Mouse (Mus musculus): ENCODE measurements around the gene Cdh4. TPM values are rescaled to one million over a fixed set of nuclear protein-coding genes. Genes with fewer than 3 reads are reported as not detected.

Cdh4 gene
- total RNA-seq, 4 experiments from 2014 or later = 7.0 to 25.5 (median 13.8) TPM

DNA sequence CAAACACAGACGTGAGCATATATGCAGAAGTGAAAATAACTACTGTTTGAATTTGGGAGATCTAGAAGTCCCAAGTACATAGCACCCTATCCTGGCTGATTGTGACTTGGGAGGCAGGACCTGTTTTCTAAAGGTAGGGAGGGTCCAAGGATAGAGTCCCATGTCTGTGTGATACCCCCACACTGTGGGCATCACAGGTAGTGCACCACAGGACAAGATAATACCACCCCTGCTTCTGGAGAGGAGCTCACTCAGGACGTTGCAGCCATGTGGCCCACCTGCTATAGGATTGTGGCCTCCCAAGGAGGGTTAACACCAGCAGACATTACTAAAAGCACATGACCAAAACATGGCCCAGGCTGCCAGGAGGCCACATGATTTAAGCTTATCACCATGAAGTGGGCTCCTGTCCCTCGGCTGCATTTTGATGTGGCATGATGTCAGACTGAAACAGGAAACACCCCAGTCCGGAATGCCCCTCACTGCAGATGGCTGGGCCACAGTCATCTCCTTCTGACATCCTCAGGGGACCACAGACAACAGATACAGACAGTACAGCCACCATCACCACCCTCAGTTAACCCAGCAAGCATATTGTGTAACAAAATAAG lies 280.6 kb downstream of the Cdh4 start:
- no peak for DNase-seq (ENCODE audit: low spot score in 2 of 2)

DNA sequence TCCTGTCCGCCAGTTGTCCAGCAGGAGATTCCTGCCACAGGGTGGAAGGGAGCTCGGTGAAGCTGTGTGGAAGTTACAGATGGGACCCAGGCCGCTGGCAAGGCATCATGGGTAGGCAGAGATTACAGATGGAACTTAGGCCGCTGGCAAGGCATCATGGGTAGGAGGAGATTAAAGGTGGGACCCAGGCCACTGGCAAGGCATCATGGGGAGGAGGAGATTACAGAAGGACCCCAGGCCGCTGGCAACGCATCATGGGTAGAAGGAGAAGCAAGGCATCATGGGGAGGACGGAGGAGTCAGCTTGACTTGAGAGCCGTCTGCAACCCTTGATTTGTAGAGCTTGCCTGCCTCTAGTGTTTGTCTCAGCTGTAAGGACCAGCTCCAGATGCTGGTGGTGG lies 281.2 kb downstream of the Cdh4 start:
- DNase-seq (ENCODE audit: low spot score in 2 of 2) = no peak

DNA sequence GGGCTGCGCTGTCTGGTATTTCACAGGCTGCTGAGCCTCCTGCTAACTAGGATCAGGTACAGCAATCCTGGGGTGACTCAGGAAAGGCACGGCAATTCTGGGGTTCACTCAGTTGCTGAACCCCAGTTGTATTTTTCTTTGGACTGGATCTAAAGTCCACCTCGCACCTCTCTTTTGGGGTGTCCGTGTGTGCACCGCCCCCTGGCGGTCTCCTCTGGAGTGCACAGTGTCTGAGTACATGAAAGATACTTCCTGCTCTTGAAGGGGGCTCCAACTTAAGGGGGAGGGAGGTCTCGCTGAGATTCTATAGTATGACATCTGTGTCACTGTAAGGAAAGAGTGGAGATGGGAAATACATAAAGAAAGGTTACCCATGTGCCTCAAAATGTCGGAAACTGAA lies 286.8 kb downstream of the Cdh4 start:
- DNase-seq (ENCODE audit: low spot score in 2 of 2) = no peak

DNA sequence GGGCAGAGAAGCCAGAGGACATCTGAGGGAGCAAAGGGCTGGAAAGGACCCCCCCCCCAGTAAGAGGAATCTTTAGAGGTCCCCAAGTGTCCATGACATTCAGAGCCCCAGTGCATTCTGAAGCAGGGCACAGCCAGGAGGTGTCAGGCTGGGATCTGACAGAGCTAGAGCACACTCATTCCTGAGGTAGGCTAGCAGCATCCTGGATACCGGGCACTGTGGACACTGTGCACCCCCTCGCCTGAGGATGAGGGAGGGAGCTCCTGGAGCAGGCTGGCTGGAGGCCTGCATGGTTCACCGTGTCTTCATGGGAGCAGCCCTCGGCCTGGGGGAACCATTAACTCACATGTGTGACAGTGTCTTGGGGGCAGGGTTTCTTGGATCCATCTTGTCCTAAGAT lies 287.6 kb downstream of the Cdh4 start:
- no peak for DNase-seq (ENCODE audit: low spot score in 2 of 2)

DNA sequence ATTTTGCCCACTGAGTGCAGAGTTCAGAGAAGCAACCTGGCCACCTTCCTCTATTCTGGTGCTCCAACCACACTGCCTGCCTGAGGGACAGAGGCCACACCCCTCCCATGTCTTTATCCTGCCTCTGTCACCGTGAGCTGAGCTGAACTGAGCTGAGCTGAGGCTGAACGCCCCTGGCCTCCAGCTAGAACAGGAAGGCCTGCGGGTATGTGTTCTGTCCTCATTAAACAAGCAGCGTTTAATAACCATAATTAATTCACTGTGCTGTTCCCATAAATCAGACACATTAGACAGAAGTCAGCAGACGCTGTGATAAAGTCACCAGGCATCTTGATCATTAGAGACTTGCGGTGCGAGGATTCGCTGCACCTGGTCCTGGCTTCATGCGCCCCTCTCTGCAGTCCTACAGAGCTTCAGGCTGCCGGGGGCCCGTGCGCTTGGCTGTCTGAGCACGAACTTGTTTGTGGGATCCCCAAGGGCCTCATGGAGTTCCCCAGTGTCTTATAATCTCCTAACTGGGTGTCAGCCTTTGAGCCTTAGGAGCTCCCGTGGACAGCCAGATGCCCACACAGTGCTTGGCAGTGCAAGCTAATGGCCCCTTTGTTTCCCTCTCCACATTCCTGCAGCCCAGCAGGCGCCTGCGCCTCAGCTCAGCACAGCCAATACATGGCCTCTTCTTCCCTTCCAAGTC lies 291.1 kb downstream of the Cdh4 start:
- no peak for DNase-seq (ENCODE audit: low spot score in 2 of 2)

DNA sequence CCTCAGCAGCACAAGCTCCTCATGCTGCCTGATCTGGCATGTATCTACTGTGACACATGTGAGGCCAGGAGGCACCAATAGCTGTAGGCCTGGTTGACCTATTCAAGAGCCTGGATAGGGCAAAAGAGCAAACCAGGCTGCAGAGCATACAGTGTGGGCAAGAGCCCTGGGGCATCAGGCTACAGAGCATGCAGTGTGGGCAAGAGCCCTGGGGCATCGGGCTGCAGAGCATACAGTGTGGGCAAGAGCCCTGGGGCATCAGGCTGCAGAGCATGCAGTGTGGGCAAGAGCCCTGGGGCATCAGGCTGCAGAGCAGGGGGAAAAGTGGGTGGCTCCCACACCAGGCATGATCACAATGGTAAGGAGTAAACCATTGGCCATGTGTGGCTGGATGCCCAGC lies 300.2 kb downstream of the Cdh4 start:
- DNase-seq (ENCODE audit: low spot score in 2 of 2) = no peak

DNA sequence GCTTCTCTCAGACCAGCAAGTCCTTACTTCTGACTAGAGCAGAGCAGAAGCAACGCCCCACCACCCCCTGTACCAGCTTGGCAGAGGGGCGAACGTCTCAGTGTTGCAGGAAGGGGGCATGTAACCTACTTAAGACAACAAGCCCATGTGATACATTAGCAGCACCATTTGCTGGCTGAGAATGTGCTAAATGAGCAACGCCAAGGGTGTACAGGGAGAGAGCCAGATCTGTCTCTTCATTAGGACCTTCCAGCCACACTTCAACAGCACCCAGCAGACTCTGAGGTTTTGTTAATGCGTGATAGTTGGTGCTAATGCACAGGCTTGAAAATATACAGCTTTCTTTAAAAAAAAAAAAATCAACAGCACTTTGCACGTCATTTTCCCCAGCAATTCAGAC lies 300.6 kb downstream of the Cdh4 start:
- no peak for DNase-seq (ENCODE audit: low spot score in 2 of 2)

DNA sequence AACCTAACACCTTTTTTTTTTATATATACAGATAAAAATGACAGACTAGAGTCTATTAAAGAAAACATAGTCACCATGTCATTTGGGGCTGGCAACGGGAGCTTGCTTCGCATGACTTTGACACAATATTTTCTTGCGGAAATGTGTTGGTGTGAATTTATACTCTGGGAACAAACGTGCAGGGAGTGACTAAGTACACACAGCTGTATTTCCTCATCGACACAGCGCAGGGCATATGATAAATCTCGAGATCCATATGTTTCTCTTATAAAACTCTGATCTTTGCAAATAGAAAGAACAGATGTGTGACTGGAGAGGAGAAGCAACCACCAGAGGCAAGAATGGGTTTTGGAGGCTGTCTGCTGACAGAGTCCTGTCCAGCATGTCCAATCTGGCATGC lies 304.3 kb downstream of the Cdh4 start:
- no peak for DNase-seq (ENCODE audit: low spot score in 2 of 2)

DNA sequence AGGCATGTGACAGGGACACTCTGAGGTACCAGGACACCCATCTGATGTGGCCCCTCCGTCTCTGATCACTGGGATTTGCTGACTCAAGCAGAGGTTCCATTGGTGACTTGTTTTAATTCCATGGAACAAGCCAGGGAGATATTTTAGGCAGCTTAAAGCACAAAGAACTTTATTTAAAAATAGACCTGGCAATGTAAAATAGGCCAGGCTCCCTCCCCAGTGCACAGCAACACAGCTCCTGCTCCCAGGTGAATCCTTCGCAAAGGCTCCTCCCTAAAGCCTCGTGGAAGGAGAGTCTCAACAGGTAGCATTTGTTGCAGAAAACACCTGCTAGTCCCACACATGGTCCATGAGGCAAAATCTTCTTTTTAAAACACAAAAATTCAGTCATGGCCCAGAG lies 307.2 kb downstream of the Cdh4 start:
- no peak for DNase-seq (ENCODE audit: low spot score in 2 of 2)

DNA sequence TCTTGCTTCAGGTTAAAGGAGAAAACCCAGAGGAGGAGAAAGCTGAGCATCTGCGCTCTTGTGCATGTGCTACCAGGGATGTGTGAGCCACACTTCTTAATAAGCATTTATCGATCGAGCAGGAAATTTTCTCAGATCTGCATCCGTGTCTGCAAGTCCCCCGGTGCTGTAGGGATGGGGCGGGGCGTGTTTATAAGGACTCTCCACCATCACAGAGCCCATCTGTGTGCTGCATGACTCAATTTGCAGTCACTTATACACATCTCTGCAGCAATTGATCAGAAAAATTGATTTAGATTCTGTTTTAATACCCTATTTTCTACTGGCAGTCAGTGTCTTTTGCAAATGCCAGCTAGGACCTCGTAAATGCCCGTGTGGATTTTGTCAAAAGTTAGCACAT lies 311.6 kb downstream of the Cdh4 start:
- DNase-seq (ENCODE audit: low spot score in 2 of 2) = no peak

DNA sequence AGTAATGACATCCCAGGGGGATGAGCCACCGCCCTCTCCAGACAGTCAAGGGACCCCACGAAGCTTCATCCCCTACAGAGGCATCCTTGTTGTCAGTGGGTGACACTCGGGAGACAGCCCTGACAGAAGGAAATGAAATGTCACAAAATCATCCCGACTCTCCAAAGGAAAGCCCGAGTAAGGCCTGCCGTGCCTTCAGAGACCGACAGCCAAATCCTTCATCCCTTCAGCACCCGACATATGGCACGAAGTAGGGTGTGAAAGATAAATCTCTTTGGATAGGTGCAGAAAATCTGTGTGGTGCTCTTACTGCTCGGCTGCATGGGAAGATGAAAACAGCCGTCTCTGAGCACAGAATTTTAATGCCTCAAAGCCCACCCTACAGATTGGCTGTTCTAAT lies 312.5 kb downstream of the Cdh4 start:
- DNase-seq (ENCODE audit: low spot score in 2 of 2) = no peak

DNA sequence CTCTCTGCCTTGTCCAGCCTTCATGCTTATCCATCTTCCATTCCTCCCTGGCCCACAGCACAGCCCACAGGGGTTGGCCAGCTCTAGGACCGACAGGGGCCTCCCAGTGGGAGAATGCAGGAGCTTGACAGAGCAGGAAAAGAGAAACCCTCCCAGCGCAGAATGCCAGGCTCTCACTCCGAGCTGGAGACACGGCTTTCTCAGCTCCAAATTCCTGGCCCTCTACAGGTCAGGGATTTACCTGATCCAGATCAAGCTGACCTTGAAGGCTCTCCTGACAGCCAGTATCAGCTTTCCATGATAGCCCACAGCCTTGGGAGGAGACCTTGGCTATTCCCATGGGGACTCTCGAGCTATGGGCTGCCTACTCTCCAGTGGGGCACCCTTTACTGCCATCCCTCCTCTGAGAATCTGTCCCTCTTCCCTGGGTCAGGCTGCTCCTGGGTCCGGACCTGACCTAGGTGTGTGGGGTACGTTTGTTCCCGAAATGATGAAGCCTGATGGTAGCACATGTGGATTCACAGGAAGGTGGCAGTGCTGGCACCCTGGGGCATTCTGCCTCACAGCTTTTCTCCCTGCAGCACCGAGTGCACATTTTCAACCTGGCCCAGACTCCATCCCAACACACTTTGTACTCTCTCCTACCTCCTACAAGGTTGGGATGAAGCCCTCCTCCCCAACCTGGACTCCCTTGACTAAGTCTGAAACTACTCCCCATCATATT lies 319.6 kb downstream of the Cdh4 start:
- no peak for DNase-seq (ENCODE audit: low spot score in 2 of 2)

DNA sequence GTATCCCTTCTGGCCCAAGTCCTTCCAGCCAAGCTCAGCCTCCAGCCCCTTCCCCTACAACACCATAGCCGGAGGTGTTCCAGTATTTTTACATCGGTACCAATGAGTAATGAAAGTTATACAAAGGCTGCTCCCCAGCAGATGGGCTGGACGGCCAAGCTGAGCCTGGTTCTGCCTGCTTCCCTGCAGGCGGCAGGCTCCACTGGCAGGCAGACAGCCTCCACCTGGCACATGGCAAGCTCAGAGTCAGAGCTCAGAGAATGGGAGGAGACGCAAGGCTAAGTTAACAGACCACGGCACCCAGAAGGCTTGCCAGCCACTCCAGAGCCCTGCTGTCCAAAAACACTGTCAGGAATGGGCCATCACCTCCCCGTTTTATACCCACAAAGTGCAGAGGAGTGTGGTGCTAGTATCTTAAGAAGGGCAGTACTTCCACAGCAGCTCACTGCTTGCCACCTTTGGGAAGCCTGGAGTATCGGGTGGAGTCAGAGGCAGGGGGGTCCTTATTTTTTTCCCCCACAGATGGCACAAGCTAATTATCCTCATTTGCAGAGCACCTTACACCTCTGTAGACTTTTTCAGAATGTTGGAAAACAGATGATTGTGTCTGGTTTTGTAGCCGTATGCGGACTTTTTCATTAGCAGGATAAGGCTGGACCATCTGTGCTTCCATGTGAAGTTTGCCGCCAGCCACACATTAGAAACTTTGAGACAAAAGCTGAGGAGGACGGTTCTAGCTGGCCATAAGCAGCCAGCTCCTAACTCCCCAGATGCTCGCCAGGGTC lies 320.5 kb downstream of the Cdh4 start:
- DNase-seq (ENCODE audit: low spot score in 2 of 2) = no peak

DNA sequence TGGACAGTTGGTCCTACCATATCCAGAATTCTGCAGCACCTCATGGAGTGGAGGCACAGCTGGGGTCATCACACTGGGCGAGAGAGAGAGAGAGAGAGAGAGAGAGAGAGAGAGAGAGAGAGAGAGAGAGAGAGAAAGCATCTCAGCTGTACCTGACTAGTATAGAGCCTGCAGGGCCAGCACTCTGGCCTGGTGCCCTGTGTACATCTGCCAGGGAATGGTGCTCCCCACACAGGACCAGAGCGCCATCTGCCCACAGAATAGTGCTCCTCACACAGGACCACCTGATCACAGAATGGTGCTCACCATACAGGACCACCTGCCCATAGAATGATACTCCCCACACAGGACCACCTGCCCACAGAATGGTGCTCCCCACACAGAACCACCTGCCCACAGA lies 322.2 kb downstream of the Cdh4 start:
- DNase-seq (ENCODE audit: low spot score in 2 of 2) = no peak

DNA sequence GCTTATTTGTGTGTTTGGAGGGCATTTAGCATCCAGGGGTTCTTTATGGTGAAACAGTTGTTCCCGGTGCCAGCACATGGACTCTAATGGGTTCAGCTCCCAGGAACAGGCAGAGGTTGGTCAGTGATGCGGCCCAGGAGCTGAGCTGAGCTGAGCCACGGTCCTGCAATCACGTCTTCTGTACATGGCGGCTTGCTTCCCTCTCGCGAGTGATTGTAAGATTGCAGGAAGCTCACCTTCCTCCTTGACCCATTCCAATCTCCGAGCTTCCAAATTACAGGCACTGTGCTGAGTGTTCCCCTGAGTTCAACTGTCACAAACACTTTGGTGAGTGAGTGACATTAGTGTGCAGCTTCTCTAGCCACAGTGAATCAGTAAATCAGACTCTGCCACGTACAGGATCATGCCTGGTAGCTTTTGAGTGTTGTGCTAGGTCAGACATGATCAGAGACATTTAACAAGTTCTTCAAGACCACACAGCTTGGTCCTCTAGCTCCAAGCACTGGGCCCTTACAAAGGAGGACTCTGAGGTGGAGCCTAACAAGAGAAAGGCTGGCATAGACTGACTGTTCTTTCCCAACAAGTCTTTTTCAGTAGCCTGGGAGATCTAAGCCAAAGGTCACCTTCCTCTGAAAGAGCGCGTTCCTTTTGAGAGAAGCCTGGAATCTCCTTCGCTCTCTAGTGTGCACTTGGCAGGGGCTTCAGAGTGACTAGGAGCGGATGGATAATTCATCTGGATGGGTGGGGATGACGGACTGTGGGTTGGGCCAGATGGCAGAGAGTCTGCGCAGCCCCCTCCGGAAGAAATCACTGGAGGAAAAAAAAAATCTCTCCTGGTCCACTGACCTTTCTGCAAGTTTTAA lies 324.7 kb downstream of the Cdh4 start:
- DNase-seq (ENCODE audit: low spot score in 2 of 2) = no peak

DNA sequence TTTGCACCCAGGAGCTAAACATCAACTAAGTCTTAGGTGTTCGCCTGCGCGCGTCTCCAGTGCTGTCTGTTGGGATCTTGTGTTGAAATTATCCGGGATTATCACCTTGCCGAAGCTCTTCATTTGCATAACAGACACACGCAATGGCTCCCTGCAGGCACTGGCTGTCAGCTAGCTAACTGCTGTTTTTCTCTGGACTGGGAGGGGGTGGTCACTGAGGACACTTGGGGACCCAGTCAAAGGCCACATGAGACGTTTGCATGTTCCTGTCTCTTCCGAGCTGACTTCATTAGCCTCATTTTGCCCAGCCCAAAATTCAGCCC lies 325.3 kb downstream of the Cdh4 start:
- no peak for DNase-seq (ENCODE audit: low spot score in 2 of 2)

DNA sequence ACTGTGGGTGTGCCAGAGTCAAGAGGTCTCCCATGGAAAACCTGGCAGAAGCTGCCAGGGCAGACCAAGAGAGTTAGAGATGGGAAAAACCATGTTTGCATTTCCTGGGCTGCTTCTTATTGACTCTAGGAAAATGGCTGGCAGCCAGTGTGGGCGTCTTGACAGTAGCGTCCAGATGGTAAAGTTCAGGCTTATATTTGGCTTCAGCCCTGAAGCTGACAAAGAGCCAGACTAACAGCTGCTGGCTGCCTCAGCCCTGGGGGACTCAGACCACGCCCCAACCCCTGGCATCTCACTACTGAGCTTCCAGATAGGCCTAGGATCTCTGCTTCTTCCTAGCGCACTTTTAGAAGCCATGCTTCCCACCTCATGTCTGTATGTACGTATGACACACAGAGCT lies 326.9 kb downstream of the Cdh4 start:
- peak in 1 of 2 experiments; percentile 38 for DNase-seq (ENCODE audit: low spot score in 2 of 2)

DNA sequence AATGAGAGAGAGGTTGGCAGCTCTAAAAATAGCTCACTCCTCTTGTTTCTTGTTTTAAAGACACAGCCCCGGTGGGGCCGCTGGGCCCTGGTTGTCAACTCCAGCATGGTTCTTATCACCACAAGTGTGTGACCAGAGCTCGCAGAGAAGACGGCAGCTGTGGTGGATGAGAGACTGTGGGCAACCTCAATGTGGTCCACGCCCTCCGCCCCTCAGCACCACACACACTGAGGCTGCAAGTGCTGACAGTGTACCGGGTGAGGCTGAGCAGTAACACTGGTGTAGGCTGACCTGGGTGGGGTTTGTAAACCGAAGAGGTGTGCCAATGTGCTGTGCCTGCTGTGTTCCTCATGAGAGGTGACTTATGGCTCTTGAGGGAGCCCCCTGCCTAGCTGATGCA lies 327.7 kb downstream of the Cdh4 start:
- no peak for DNase-seq (ENCODE audit: low spot score in 2 of 2)

DNA sequence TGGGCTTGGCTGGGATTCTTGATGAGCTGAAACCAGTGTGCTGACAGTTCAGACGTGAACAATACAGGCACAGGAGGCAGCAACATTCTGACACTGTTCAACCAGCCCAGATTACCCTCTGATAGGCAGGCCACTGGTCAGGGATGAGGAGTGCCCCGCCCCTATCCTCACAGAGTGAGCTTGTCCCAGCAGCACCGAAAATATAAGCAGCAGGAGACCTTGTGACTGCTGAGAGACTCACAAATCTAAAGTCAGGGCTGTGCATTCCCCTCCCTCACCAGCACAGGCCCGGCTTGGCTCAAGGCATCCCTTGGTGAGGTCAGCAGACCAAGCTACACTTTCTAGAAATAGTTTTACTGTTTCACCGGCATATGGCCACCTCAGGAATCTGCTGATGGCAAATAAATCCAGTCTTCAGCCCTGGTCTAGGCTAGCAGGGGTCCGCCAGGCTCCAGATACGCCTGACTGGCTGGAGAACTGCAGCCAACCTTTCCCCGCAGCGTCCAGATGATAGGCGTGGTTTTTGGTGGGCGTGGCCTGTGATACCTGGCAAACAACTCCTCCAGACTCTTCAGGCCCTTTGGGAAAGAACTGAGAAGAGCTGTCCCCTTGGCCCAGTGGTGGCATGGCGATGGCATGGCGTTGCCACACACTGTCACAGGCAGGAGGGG lies 332.3 kb downstream of the Cdh4 start:
- peak in 1 of 2 experiments; percentile 16 for DNase-seq (ENCODE audit: low spot score in 2 of 2)

DNA sequence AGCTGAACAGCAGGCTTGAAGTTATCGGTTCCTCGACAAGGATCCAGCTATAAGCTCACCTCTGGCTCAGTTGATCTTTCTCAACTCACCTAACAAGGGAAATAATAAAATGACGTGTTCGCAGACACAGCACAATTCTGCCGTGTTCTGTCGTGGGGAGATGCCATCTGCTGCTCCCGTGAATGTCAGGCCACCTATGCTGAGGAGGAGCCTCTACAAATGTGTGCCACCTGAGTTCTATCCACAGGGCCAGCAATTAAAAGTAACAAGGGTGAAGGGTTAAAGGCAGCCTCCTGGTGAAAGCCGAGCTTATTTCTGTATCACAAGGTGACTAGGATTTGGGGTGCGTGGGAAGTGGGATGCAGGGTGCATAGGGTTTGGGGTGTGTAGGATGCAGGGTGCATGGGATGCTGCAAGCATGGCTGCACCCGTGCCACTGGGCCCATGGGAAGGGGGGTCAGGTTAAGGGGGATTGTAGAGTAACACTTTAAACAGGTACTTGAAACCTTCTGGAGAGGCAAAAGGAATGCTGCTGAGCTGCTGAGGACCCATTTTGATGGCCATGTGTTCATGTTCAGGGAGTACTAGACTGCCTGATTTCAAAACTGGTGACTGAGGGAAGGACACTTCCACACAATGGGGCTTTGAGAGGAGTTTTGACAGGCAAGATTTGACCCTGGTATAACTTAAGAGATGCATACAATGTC lies 333.9 kb downstream of the Cdh4 start:
- DNase-seq (ENCODE audit: low spot score in 2 of 2) = no peak

Measured in gastrocnemius, adult 8-10 months (tissue).